11 mouse cellular contexts compared by ENCODE assay signal in genomic region chr8:31720585-31720984, GRCm38 (mm10).
A peak's percentile ranks its signal among the peaks of the same experiment; 100 is the strongest.
DNase-seq lines count a peak whose midpoint lies in the region; ATAC-seq and TF ChIP-seq lines count a peak whose summit lies in the region.
"Had no signal": no experiment of that assay in that cellular context is flagged by ENCODE, and none has a peak within 500 bp of the region (broad histone marks: within the 10 kb centered on the region; RNA-seq: fewer than 3 reads in every experiment).

No protein-coding gene starts in this region.

- no peak overlapping the region for H3K9ac ChIP-seq in limb, embryonic 11.5 days (ENCODE audit: low read length)
- H3K9ac ChIP-seq: neural tube, embryonic 12.5 days had no signal

- H3K4me2 ChIP-seq in limb, embryonic 11.5 days (ENCODE audit: low read depth, severe bottlenecking), result no peak overlapping the region
- H3K4me2 ChIP-seq: neural tube, embryonic 12.5 days had no signal

- no peak for ATAC-seq in limb, embryonic 11.5 days (ENCODE audit: insufficient number of reproducible peaks, low FRiP score, low TSS enrichment, low read depth)

- no peaks in the 10 kb centered on the region for H3K9me3 ChIP-seq in limb, embryonic 11.5 days (ENCODE audit: control insufficient read depth, low read length)
- H3K9me3 ChIP-seq: neural tube, embryonic 12.5 days had no signal

- no peak for TF ChIP-seq POLR2A in kidney, adult 2 months (IDR thresholded peaks at IDR 0.05; ENCODE audit: low read depth, low read length)

- peak; percentile 7 for DNase-seq in retina, embryonic 14.5 days (ENCODE audit: low spot score)
- no peak for DNase-seq in retina, postnatal 1 day
- DNase-seq in adrenal gland, postnatal 25 days, result peak; percentile 5
- DNase-seq in limb, embryonic 11.5 days (ENCODE audit: low spot score), result peak; percentile 26
- DNase-seq in lung, postnatal 36 days, result peak; percentile 56
- no peak for DNase-seq in frontal cortex, postnatal 25 days (ENCODE audit: low spot score in 2 of 2)
- no peak for DNase-seq in layer of hippocampus, adult 18-20 months (ENCODE audit: low spot score in 2 of 2)
- DNase-seq in kidney, adult 2 months, result no peak
- DNase-seq: cerebellum, adult 11 months had no signal

- H3K27ac ChIP-seq in limb, embryonic 11.5 days (replicated peaks; ENCODE audit: low read depth, low read length), result no peak overlapping the region
- no peak overlapping the region for H3K27ac ChIP-seq in kidney, adult 2 months (ENCODE audit: insufficient read depth, low read depth, low read length)
- H3K27ac ChIP-seq: heart, adult 2 months; neural tube, embryonic 12.5 days had no signal

- WGBS in limb, embryonic 11.5 days, result 54% methylated on average over 3 of the region's 3 CpGs
- 61% methylated on average over 3 of the region's 3 CpGs for WGBS in kidney, adult 2 months

- H3K4me3 ChIP-seq in limb, embryonic 11.5 days (ENCODE audit: low read depth, low read length), result no peak overlapping the region
- no peak overlapping the region for H3K4me3 ChIP-seq in kidney, adult 2 months (ENCODE audit: insufficient read depth, low read depth, low read length)
- H3K4me3 ChIP-seq: heart, adult 2 months; neural tube, embryonic 12.5 days had no signal

- H3K27me3 ChIP-seq in limb, embryonic 11.5 days (ENCODE audit: control insufficient read depth, insufficient read depth, low read length), result no peaks in the 10 kb centered on the region
- no peaks in the 10 kb centered on the region for H3K27me3 ChIP-seq in kidney, adult 2 months (replicated peaks; ENCODE audit: control insufficient read depth, insufficient read depth, low read length)
- H3K27me3 ChIP-seq: neural tube, embryonic 12.5 days had no signal

- H3K4me1 ChIP-seq in limb, embryonic 11.5 days (ENCODE audit: control insufficient read depth, insufficient read depth, low read length), result no peaks in the 10 kb centered on the region
- no peaks in the 10 kb centered on the region for H3K4me1 ChIP-seq in kidney, adult 2 months (ENCODE audit: control insufficient read depth, insufficient read depth, low read length)
- H3K4me1 ChIP-seq: neural tube, embryonic 12.5 days had no signal

- TF ChIP-seq CTCF in kidney, adult 2 months (conservative IDR thresholded peaks at IDR 0.05; ENCODE audit: insufficient read depth, insufficient read length, low read depth, low read length), result no peak

- H3K36me3 ChIP-seq in limb, embryonic 11.5 days (ENCODE audit: control insufficient read depth, insufficient read depth, low read length), result no peaks in the 10 kb centered on the region
- no peaks in the 10 kb centered on the region for H3K36me3 ChIP-seq in kidney, adult 2 months (ENCODE audit: control insufficient read depth, insufficient read depth, low read length)
- H3K36me3 ChIP-seq: neural tube, embryonic 12.5 days had no signal

Comparison
In these comparisons a context has a peak if more than half of its experiments do, and no peak if none do; other contexts are left out.
1. DNase-seq: peak in retina, embryonic 14.5 days (single experiment), adrenal gland, postnatal 25 days (single experiment), limb, embryonic 11.5 days (single experiment) and lung, postnatal 36 days (single experiment); none in retina, postnatal 1 day (single experiment), frontal cortex, postnatal 25 days (0 of 2), layer of hippocampus, adult 18-20 months (0 of 2) and kidney, adult 2 months (single experiment).